Mouse (Mus musculus) B cell, adult 2 months (primary cell): ENCODE results near the gene Snx7.

Source experiments
- DNase-seq, 2 experiments: peaks; one replicate each; pipeline ENCODE4 v3.0.0; 2022

The Snx7 gene

DNA sequence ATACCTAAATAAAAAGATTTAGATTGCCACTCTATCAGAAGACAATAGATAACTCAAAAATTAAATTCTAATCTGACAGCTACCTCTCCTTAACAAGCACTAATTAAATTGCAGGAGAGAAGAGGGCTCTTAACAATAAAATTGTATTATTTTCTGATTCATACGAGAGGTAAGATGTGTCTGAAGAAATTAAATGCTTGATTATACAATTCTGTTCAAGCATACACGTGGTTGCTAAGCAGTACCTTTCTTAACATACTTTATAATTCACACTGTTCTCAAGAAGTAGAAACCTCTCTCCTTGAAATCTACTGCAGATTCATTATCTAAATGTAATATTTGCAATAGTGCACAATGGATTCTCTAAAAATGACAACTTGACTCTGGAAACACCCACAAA lies 54.5 kb downstream of the Snx7 start:
- DNase-seq = no peak

DNA sequence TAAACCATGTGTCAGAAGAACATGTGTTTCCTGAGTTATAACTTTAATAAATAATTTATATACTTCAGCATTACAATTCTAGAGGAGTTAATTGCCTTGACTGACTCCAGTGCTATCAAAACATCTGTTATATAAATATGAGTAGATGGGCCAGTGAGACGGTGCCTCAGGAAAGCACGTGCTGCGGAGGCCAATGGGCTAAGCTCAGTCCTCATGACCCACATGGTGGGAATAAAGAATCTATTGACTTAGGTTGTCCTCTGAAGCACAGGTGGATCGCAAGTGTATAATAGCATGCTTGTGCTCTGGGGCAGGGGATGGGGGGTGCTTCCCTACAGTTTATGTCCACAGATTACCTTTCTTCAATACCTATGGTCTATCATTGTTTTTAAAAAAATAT lies 56.6 kb downstream of the Snx7 start:
- DNase-seq = no peak

DNA sequence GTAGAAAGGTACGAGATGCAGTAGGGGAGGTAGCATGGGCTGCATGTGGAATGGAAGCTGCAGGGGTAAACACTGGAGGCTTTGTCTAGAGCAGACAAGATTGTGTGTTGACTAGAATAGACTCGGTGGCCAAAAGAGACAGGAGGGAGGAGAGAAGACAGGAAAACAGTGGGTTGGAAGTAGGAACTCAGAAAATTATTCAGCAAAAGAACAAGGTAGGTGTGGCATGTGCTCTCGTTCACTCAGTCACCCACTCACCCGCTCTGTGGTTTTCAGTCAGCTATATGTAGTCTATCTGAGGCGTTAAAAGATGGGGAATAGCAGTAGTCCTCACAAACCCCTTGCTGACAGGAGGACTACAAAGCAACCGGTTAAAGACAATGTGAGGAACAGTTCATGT lies 63.0 kb downstream of the Snx7 start:
- DNase-seq = no peak

DNA sequence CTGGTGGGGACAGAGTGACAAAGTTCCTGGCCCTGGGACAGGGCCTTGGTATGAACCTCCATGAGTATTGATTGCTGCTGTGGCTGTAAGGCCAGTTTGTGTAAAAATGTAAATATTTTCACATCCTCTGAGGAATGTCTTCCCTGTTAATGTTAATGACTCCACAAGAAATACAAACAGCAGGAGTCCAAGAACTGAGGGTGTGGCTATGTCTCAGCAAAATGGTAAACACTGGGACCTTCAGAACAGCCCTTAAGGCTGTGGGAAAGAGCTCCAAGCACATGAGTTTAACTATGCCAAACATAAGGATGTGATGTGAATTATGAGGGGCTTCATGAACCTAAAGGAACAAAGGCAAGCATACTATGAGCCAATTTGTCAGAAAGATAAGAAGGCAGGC lies 74.2 kb downstream of the Snx7 start:
- no peak for DNase-seq

DNA sequence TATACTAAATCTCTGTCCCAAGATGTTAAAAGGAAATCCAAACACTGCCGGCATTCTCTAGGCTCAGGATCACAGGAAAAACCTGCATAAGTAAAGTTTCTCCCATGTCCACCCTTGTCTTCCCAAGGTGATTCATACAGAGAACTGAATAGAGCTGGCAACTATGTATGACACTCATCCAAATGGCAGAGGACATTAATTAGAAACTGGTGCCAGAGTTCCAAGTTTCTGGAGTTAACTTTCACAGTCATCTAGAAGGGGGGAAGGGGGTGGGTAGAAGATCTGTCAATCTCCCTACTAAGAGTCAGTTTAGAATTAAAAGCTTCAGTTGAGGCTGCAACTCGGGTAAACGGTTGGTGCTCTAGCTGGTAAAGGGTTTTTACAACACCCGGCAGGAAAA lies 76.8 kb downstream of the Snx7 start:
- no peak for DNase-seq

DNA sequence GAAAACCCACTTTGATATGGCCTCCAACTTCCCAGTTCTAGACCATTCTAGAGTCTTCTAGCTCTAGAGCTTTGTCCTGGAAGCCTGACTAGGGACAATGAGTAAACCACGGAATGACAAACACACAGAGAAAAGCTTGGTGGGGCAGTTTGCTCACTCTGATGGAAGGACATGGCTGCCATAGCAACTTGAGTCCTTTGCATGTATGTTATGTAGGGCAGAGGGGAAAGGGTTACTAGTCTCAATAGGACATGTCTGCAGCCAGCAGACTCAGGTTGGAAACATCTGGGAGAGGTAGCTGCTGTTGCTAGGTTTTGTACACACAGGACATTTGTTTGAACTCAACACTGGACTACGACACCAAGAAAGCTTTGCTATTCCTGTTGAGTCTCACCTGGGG lies 77.5 kb downstream of the Snx7 start:
- no peak for DNase-seq

DNA sequence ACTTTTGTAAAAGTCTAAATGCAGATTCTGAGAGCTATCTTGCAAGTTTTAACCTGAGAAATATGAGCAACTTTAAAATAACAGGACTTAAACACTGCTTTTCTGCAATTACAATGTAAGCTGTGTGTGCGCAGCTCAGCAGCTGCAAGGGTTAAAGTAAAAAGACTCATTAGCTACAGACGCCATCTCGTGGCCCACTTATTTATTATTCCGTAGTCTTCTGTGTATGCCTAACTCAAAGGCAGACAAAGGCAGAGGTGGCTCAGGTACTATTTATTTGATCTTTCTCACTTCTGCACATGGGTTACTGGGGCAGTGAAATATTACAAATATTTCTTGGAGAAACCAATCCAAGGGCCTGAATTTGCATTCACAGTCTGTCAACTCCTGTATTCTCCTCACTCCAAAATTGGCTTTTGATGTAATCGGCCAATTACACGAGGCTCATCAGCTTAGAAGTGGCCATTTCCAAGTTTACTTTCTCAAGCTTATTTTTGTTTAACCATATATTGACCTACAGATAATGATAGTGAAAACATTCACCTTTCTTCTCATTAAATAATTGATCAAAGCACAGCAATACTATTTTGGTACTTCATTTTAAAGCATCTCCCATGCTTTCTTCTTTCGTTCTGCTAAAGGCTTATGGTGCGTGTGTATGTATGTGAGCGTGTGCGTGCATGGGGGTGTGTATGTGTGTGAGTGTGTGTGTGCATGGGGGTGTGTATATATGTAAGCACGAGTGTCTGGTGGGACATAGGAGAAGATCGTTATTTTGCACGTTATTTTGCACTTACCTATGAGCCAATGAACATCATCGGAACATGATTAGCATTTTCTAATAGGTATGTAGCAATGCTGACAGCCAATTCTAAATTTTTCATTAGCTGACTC lies 79.7 kb downstream of the Snx7 start:
- DNase-seq = no peak

DNA sequence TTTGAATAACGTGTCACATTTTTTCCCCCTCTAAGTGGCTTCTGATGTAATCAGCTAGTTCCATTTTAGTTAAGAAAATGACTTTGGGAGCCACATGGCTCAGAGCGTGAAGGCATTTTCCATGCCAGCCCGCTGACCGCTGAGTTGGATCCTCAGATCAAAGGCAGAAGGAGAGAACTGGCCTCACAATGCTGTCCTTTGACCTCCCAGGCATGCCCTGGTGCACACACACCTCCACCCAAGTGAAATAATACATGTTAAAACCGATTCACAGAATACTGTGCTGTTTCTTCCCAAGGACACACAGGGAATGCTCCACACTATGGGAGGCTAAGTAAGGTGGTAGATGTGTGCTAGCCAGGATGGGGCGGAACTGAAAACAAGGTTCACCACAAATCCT lies 81.5 kb downstream of the Snx7 start:
- DNase-seq = no peak

DNA sequence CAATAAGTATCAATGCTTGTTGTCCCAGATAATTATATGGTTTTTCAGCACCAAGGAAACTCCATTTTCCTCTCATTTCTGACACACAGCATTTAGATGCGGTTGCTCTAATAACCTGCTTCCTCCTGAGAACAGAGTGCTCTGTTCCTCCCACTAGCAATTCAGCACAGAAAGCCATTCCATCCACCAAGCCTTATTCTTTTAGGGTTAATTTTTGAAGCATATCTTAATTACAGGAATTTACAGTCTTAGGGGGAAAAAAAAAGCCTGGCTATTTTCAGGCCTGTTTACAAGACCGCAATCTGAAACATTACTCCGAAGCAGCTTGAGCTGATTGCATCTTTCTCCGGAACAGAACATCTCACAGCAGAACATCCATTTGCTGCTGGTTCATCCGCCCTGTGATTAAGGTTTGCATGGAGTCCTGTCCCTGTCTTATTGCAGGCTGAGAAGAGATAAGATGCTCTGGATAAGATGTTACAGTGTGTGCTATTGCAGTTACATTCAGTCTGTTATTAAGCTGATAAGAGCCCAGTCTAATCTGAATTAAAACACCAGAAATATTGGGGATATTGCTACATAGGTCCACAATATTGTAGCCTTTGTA lies 116.5 kb downstream of the Snx7 start:
- DNase-seq = no peak

DNA sequence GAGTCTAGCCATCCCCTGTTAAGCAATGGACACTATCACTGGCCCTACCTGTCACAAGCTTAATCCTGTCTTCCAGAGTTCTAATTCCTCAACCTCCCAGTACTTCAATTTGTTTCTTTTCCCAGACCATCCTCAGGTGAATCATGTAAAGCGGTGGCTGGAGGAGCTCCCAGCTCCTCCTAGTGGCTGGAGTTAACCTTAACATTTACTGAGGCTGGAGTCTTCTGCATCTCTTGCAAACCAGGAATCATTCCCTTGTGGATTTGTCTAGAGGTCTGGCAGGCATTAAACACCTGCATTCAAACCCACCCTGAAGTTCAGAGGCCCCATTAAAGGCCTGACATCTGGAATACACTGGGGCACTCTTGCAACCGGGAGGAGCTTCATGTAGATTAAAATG lies 117.1 kb downstream of the Snx7 start:
- DNase-seq = no peak

DNA sequence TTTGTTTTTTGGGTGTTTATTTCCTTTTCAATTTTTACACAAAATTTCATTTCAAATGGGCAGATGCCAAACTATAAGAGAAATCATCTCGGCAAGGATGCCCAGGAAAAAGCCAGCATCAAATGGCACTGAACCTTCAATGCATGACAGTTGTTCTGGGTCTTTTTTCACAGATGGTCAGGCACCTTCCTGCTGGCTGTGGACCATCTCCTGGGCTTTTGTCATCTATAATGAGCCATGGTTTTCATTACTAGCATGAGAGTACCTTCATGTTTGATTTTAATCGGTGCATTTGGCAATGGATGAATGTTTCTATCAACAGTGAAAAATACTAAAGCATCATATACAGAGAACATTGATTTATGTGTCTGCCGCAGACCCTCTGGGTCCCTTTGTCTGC lies 119.5 kb downstream of the Snx7 start:
- DNase-seq = no peak

DNA sequence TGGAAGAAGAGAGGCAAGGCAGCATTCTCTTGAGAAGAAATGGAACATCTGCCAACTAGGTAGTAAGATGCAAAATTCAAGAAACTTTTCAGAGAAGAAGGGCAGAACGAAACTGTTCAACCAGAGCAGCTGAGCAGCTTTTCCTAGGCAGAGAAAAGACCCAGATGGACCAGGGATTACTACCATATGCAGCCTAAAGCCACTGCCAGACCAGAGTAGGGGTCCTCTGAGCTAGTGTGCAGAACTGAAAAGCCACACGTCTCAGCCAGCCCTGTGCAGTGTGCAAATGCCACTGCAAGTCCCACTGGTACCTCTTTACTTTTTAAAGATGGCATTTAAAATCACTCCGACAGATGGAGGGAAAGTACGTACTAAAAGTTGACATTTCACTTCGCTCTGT lies 129.0 kb downstream of the Snx7 start:
- no peak for DNase-seq

DNA sequence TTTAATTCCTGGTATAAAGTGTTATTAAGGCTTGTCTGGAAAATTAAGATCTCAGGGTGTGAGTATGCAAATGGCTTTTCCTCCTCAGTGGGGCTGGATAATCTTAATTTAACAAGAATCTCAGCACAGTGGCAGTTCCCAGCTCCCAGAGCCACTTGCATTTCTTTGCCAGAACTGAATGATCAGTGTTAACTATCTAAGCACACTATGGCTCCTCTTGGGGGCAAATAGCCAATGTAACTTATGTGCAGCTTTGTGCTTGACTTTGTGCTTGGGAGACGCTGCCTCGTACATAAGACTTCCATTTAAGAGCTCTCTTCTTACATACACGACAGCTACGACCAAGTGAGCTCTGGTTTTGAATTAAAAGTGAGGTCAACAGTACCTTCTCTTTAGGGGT lies 136.1 kb downstream of the Snx7 start:
- no peak for DNase-seq
